ENCODE assay signal across 20 mouse cellular contexts in the genomic region with DNA sequence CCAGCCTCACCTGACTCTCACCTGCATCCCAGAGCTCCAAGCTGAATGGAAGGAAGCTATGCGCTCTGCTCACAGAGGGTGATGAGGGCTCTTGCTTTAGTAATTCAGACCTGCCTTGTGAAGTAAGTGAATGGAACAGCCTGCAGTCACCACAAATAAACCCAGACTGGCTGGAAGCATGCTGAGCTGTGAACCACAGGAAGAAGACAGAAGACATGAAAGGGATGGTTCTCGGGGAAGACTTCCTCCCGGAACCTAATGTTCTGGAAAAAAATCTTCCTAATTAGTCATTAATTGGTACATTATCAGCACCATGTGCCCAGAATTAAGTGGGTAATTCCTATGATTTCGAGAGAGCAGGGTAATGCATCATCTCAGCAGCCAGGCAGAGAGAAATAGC.
DNase-seq lines count a peak whose midpoint lies in the region; ATAC-seq and TF ChIP-seq lines count a peak whose summit lies in the region.
"Had no signal": no experiment of that assay in that cellular context is flagged by ENCODE, and none has a peak within 500 bp of the region (broad histone marks: within the 10 kb centered on the region; RNA-seq: fewer than 3 reads in every experiment).

No protein-coding gene starts in this region.

- no peaks in the 10 kb centered on the region for H3K27me3 ChIP-seq in cerebellum, adult 2 months (ENCODE audit: control insufficient read depth, insufficient read depth, low read length)
- no peaks in the 10 kb centered on the region for H3K27me3 ChIP-seq in midbrain, embryonic 15.5 days (replicated peaks)
- no peaks in the 10 kb centered on the region for H3K27me3 ChIP-seq in midbrain, embryonic 16.5 days (ENCODE audit: control insufficient read depth, insufficient read depth, low read depth, low read length)
- no peaks in the 10 kb centered on the region for H3K27me3 ChIP-seq in heart, embryonic 11.5 days (ENCODE audit: control insufficient read depth, insufficient read depth, low read length)
- H3K27me3 ChIP-seq: CH12.LX had no signal

- WGBS in cerebellum, adult 2 months: 30% methylated on average over 4 of the region's 4 CpGs
- WGBS in midbrain, embryonic 15.5 days: 60% methylated on average over 4 of the region's 4 CpGs
- WGBS in midbrain, embryonic 16.5 days: 52% methylated on average over 4 of the region's 4 CpGs
- WGBS in heart, embryonic 11.5 days (ENCODE audit: insufficient replicate concordance): 57% methylated on average over 4 of the region's 4 CpGs

- no peak overlapping the region for H3K27ac ChIP-seq in cerebellum, adult 2 months (ENCODE audit: insufficient read depth, low read length)
- H3K27ac ChIP-seq in midbrain, embryonic 15.5 days: no peak overlapping the region
- H3K27ac ChIP-seq in midbrain, embryonic 16.5 days (ENCODE audit: low read length): no peak overlapping the region
- H3K27ac ChIP-seq in heart, embryonic 11.5 days (ENCODE audit: low read depth, low read length): no peak overlapping the region
- H3K27ac ChIP-seq: forebrain, embryonic 10.5 days had no signal

- H3K9ac ChIP-seq in midbrain, embryonic 15.5 days: 0 out of 2 replicates have a peak overlapping the region, but pooled peaks have one; percentile 8
- H3K9ac ChIP-seq in midbrain, embryonic 16.5 days (ENCODE audit: low read depth, low read length): no peak overlapping the region
- H3K9ac ChIP-seq in heart, embryonic 11.5 days (ENCODE audit: low read depth, low read length): no peak overlapping the region

- H3K4me3 ChIP-seq in cerebellum, adult 2 months (replicated peaks; ENCODE audit: insufficient read depth, low read depth, low read length): no peak overlapping the region
- H3K4me3 ChIP-seq in midbrain, embryonic 15.5 days: no peak overlapping the region
- H3K4me3 ChIP-seq in midbrain, embryonic 16.5 days (ENCODE audit: low read depth, low read length): no peak overlapping the region
- no peak overlapping the region for H3K4me3 ChIP-seq in heart, embryonic 11.5 days (ENCODE audit: low read depth, low read length)
- H3K4me3 ChIP-seq: forebrain, embryonic 10.5 days had no signal

- no peak for TF ChIP-seq POLR2A in cerebellum, adult 2 months (IDR thresholded peaks at IDR 0.05; ENCODE audit: borderline replicate concordance, insufficient read depth, low read length)

- TF ChIP-seq CTCF in cerebellum, adult 2 months (IDR thresholded peaks at IDR 0.05; ENCODE audit: borderline replicate concordance, insufficient read depth, low read depth, low read length): no peak

- H3K4me1 ChIP-seq in cerebellum, adult 2 months (ENCODE audit: control insufficient read depth, insufficient read depth, low read length): peaks cover 25% of the 10 kb centered on the region
- no peaks in the 10 kb centered on the region; the same call in 1 of the 2 replicates for H3K4me1 ChIP-seq in midbrain, embryonic 15.5 days
- peaks cover 8% of the 10 kb centered on the region; the same call in 1 of the 2 replicates for H3K4me1 ChIP-seq in midbrain, embryonic 16.5 days (ENCODE audit: control insufficient read depth, insufficient read depth, low read length)
- H3K4me1 ChIP-seq in heart, embryonic 11.5 days (ENCODE audit: control insufficient read depth, insufficient read depth, low read length): no peaks in the 10 kb centered on the region

- ATAC-seq in midbrain, embryonic 15.5 days (replicated peaks): no peak
- ATAC-seq in midbrain, embryonic 16.5 days: no peak
- no peak for ATAC-seq in heart, embryonic 11.5 days (replicated peaks; ENCODE audit: insufficient number of reproducible peaks, low FRiP score, low TSS enrichment)
- ATAC-seq: inflammation-experienced regulatory T-cells, adult 6 months had no signal

- H3K9me3 ChIP-seq in midbrain, embryonic 15.5 days: no peaks in the 10 kb centered on the region
- no peaks in the 10 kb centered on the region for H3K9me3 ChIP-seq in midbrain, embryonic 16.5 days (replicated peaks; ENCODE audit: control insufficient read depth, low read length, poor library complexity, severe bottlenecking)
- H3K9me3 ChIP-seq in heart, embryonic 11.5 days (replicated peaks; ENCODE audit: control insufficient read depth, low read length): no peaks in the 10 kb centered on the region
- H3K9me3 ChIP-seq: forebrain, embryonic 10.5 days had no signal

- DNase-seq in cerebellum, adult 2 months: peak; percentile 28 to 63
- no peak for DNase-seq in cerebellum, postnatal 4 days (ENCODE audit: low spot score in 2 of 2)
- DNase-seq in cerebellum, adult 9-10 months: peak; percentile 43
- DNase-seq in retina, embryonic 14.5 days (ENCODE audit: low spot score): peak; percentile 20
- DNase-seq in kidney, adult 11 months: no peak
- DNase-seq: adrenal gland, postnatal 10 days; gastrocnemius, postnatal 36 days; heart, postnatal 10 days; layer of hippocampus, postnatal 36 days; left cerebral cortex, postnatal 4 days; lung, adult 2 months; lung, postnatal 36 days; right cerebral cortex, postnatal 14 days had no signal

- H3K36me3 ChIP-seq in midbrain, embryonic 15.5 days (replicated peaks): no peaks in the 10 kb centered on the region
- no peaks in the 10 kb centered on the region for H3K36me3 ChIP-seq in midbrain, embryonic 16.5 days (ENCODE audit: control insufficient read depth, insufficient read depth, low read length)
- H3K36me3 ChIP-seq in heart, embryonic 11.5 days (ENCODE audit: control insufficient read depth, insufficient read depth, low read length): no peaks in the 10 kb centered on the region
- H3K36me3 ChIP-seq: forebrain, embryonic 10.5 days had no signal

- no peak overlapping the region for H3K4me2 ChIP-seq in midbrain, embryonic 15.5 days
- no peak overlapping the region for H3K4me2 ChIP-seq in midbrain, embryonic 16.5 days (ENCODE audit: low read length)
- H3K4me2 ChIP-seq in heart, embryonic 11.5 days: no peak overlapping the region
- H3K4me2 ChIP-seq: liver, embryonic 11.5 days had no signal

Comparison
In these comparisons a context has a peak if more than half of its experiments do, and no peak if none do; other contexts are left out.
1. DNase-seq: peak in cerebellum, adult 2 months (2 of 2), cerebellum, adult 9-10 months (single experiment) and retina, embryonic 14.5 days (single experiment); none in cerebellum, postnatal 4 days (0 of 2) and kidney, adult 11 months (single experiment).